Mouse (Mus musculus): Measurements from ENCODE around the gene Chid1. TPM values are rescaled to one million over a fixed set of nuclear protein-coding genes. Genes with fewer than 3 reads are reported as not detected.

Chid1 gene
- polyA plus RNA-seq, 1 experiment from 2014 or later, result 22.9 TPM

- Histone ChIP-seq H3K4me1 (replicated peaks; ENCODE audit: control insufficient read depth, insufficient read depth, low read length) (peaks cover 19% of the 10 kb centered on the region), H3K27me3 (ENCODE audit: control insufficient read depth, insufficient read depth, low read length) (peaks cover 12% of the 10 kb centered on the region), H3K4me2 (ENCODE audit: low read depth, low read length, severe bottlenecking) (peak overlapping the region; percentile 94), H3K9ac (ENCODE audit: low read length) (peak overlapping the region; percentile 91), H3K9me3 (ENCODE audit: control insufficient read depth, low read length) (no peaks in the 10 kb centered on the region), H3K36me3 (ENCODE audit: control insufficient read depth, insufficient read depth, low read length) (peaks cover 3% of the 10 kb centered on the region), H3K4me3 (ENCODE audit: low read depth, low read length) (peak overlapping the region; percentile 78), H3K27ac (ENCODE audit: low read depth, low read length) (no peak overlapping the region)
- 12% methylated on average over 5 of the region's 5 CpGs for WGBS
- DNase-seq (ENCODE audit: low spot score) (no peak), ATAC-seq (replicated peaks; ENCODE audit: low FRiP score) (no peak)
Observed at GRCm38 (mm10) chr7:141474160-141474559, 65.5 kb downstream of the Chid1 start.

GRCm38 (mm10) chr7:141472763-141473162 lies 66.9 kb downstream of the Chid1 start:
- no peak for ATAC-seq (replicated peaks; ENCODE audit: low FRiP score)
- no peak overlapping the region for H3K27ac ChIP-seq (ENCODE audit: low read depth, low read length)
- WGBS, result 93% methylated on average over 6 of the region's 6 CpGs

GRCm38 (mm10) chr7:141472226-141472625 lies 67.4 kb downstream of the Chid1 start:
- H3K27ac ChIP-seq (ENCODE audit: low read depth, low read length), result no peak overlapping the region
- no peak overlapping the region for H3K4me2 ChIP-seq (ENCODE audit: low read depth, low read length, severe bottlenecking)
- H3K36me3 ChIP-seq (ENCODE audit: control insufficient read depth, insufficient read depth, low read length), result peaks cover 3% of the 10 kb centered on the region
- no peak for ATAC-seq (replicated peaks; ENCODE audit: low FRiP score)
- H3K4me3 ChIP-seq (ENCODE audit: low read depth, low read length), result no peak overlapping the region
- WGBS, result 88% methylated on average over 6 of the region's 6 CpGs
- no peak for DNase-seq (ENCODE audit: low spot score)
- peaks cover 30% of the 10 kb centered on the region for H3K4me1 ChIP-seq (replicated peaks; ENCODE audit: control insufficient read depth, insufficient read depth, low read length)
- no peak overlapping the region for H3K9ac ChIP-seq (ENCODE audit: low read length)
- peaks cover 10% of the 10 kb centered on the region for H3K27me3 ChIP-seq (ENCODE audit: control insufficient read depth, insufficient read depth, low read length)
- no peaks in the 10 kb centered on the region for H3K9me3 ChIP-seq (ENCODE audit: control insufficient read depth, low read length)

More at GRCm38 (mm10) chr7:141472763-141473162, 66.9 kb downstream of the Chid1 start:
- Histone ChIP-seq H3K4me1 (replicated peaks; ENCODE audit: control insufficient read depth, insufficient read depth, low read length) (peaks cover 30% of the 10 kb centered on the region), H3K9me3 (ENCODE audit: control insufficient read depth, low read length) (no peaks in the 10 kb centered on the region), H3K36me3 (ENCODE audit: control insufficient read depth, insufficient read depth, low read length) (peaks cover 3% of the 10 kb centered on the region), H3K4me2 (ENCODE audit: low read depth, low read length, severe bottlenecking) (no peak overlapping the region), H3K9ac (ENCODE audit: low read length) (no peak overlapping the region), H3K27me3 (ENCODE audit: control insufficient read depth, insufficient read depth, low read length) (peaks cover 12% of the 10 kb centered on the region), H3K4me3 (ENCODE audit: low read depth, low read length) (no peak overlapping the region)
- no peak for DNase-seq (ENCODE audit: low spot score)

GRCm38 (mm10) chr7:141471236-141471635 lies 68.4 kb downstream of the Chid1 start:
- 85% methylated on average over 1 of the region's 1 CpGs for WGBS
- no peak for DNase-seq (ENCODE audit: low spot score)
- Histone ChIP-seq H3K27ac (ENCODE audit: low read depth, low read length) (no peak overlapping the region), H3K4me3 (ENCODE audit: low read depth, low read length) (no peak overlapping the region), H3K4me1 (replicated peaks; ENCODE audit: control insufficient read depth, insufficient read depth, low read length) (peaks cover 34% of the 10 kb centered on the region), H3K27me3 (ENCODE audit: control insufficient read depth, insufficient read depth, low read length) (peaks cover 11% of the 10 kb centered on the region), H3K9me3 (ENCODE audit: control insufficient read depth, low read length) (no peaks in the 10 kb centered on the region), H3K36me3 (ENCODE audit: control insufficient read depth, insufficient read depth, low read length) (peaks cover 3% of the 10 kb centered on the region), H3K9ac (ENCODE audit: low read length) (no peak overlapping the region), H3K4me2 (ENCODE audit: low read depth, low read length, severe bottlenecking) (no peak overlapping the region)
- no peak for ATAC-seq (replicated peaks; ENCODE audit: low FRiP score)

- Histone ChIP-seq H3K4me1 (replicated peaks; ENCODE audit: control insufficient read depth, insufficient read depth, low read length) (peaks cover 27% of the 10 kb centered on the region), H3K4me2 (ENCODE audit: low read depth, low read length, severe bottlenecking) (no peak overlapping the region), H3K36me3 (ENCODE audit: control insufficient read depth, insufficient read depth, low read length) (peaks cover 3% of the 10 kb centered on the region), H3K4me3 (ENCODE audit: low read depth, low read length) (no peak overlapping the region), H3K9ac (ENCODE audit: low read length) (no peak overlapping the region), H3K9me3 (ENCODE audit: control insufficient read depth, low read length) (no peaks in the 10 kb centered on the region), H3K27me3 (ENCODE audit: control insufficient read depth, insufficient read depth, low read length) (peaks cover 11% of the 10 kb centered on the region), H3K27ac (ENCODE audit: low read depth, low read length) (no peak overlapping the region)
- ATAC-seq (replicated peaks; ENCODE audit: low FRiP score) (no peak), DNase-seq (ENCODE audit: low spot score) (no peak)
- WGBS, result 96% methylated on average over 10 of the region's 10 CpGs
Observed at GRCm38 (mm10) chr7:141470637-141470944, 69.1 kb downstream of the Chid1 start.

DNA sequence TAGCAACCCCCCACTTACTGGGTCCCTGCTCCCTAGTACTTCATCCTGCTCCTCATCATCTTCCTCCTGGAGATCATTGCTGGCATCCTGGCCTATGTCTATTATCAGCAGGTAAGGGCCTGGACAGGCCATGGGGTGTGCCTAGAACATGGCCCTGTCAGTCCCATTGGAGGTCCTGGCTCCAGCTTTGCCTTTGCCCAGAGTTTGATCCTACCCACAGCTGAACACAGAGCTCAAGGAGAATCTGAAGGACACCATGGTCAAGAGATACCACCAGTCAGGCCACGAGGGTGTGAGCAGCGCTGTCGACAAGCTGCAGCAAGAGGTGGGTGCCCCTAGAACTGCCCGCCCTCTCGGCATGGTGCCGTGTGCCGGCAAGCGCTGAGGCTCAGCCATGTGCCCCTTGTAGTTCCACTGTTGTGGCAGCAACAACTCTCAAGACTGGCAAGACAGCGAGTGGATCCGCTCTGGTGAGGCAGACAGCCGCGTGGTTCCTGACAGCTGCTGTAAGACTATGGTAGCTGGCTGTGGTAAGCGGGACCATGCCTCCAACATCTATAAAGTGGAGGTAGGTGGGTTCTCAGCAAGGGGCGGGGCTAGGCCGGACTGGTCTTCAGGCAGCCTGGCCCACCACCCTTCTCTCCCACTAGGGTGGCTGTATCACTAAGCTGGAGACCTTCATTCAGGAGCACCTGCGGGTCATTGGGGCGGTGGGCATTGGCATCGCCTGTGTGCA lies 69.6 kb downstream of the Chid1 start:
- Histone ChIP-seq H3K9ac (ENCODE audit: low read length) (no peak overlapping the region), H3K4me1 (replicated peaks; ENCODE audit: control insufficient read depth, insufficient read depth, low read length) (peaks cover 26% of the 10 kb centered on the region), H3K27ac (ENCODE audit: low read depth, low read length) (no peak overlapping the region), H3K9me3 (ENCODE audit: control insufficient read depth, low read length) (no peaks in the 10 kb centered on the region), H3K4me3 (ENCODE audit: low read depth, low read length) (no peak overlapping the region; the same call in 1 of the 2 replicates), H3K27me3 (ENCODE audit: control insufficient read depth, insufficient read depth, low read length) (peaks cover 14% of the 10 kb centered on the region), H3K36me3 (ENCODE audit: control insufficient read depth, insufficient read depth, low read length) (peaks cover 3% of the 10 kb centered on the region), H3K4me2 (ENCODE audit: low read depth, low read length, severe bottlenecking) (no peak overlapping the region)
- 91% methylated on average over 18 of the region's 18 CpGs for WGBS
- no peak for DNase-seq (ENCODE audit: low spot score)
- ATAC-seq (replicated peaks; ENCODE audit: low FRiP score), result no peak

GRCm38 (mm10) chr7:141469352-141469751 lies 70.3 kb downstream of the Chid1 start:
- Histone ChIP-seq H3K9ac (ENCODE audit: low read length) (peak overlapping the region; percentile 78), H3K36me3 (ENCODE audit: control insufficient read depth, insufficient read depth, low read length) (peaks cover 3% of the 10 kb centered on the region), H3K9me3 (ENCODE audit: control insufficient read depth, low read length) (no peaks in the 10 kb centered on the region), H3K4me2 (ENCODE audit: low read depth, low read length, severe bottlenecking) (peak overlapping the region; percentile 78; the same call in 1 of the 2 replicates), H3K27ac (ENCODE audit: low read depth, low read length) (no peak overlapping the region), H3K27me3 (ENCODE audit: control insufficient read depth, insufficient read depth, low read length) (peaks cover 21% of the 10 kb centered on the region), H3K4me1 (replicated peaks; ENCODE audit: control insufficient read depth, insufficient read depth, low read length) (peaks cover 28% of the 10 kb centered on the region), H3K4me3 (ENCODE audit: low read depth, low read length) (peak overlapping the region; percentile 56)
- no peak for DNase-seq (ENCODE audit: low spot score)
- ATAC-seq (replicated peaks; ENCODE audit: low FRiP score), result no peak
- WGBS, result 84% methylated on average over 6 of the region's 6 CpGs

GRCm38 (mm10) chr7:141468522-141469211 lies 71.0 kb downstream of the Chid1 start:
- Histone ChIP-seq H3K4me2 (ENCODE audit: low read depth, low read length, severe bottlenecking) (peak overlapping the region; percentile 78), H3K27me3 (ENCODE audit: control insufficient read depth, insufficient read depth, low read length) (peaks cover 28% of the 10 kb centered on the region), H3K4me3 (ENCODE audit: low read depth, low read length) (peak overlapping the region; percentile 56), H3K4me1 (replicated peaks; ENCODE audit: control insufficient read depth, insufficient read depth, low read length) (peaks cover 21% of the 10 kb centered on the region), H3K9me3 (ENCODE audit: control insufficient read depth, low read length) (no peaks in the 10 kb centered on the region), H3K27ac (ENCODE audit: low read depth, low read length) (peak overlapping the region; percentile 70), H3K9ac (ENCODE audit: low read length) (peak overlapping the region; percentile 78), H3K36me3 (ENCODE audit: control insufficient read depth, insufficient read depth, low read length) (peaks cover 3% of the 10 kb centered on the region)
- WGBS, result 31% methylated on average over 8 of the region's 8 CpGs
- DNase-seq (ENCODE audit: low spot score) (peak; percentile 72), ATAC-seq (replicated peaks; ENCODE audit: low FRiP score) (peak; percentile 78)

All from forebrain, embryonic 11.5 days (tissue).